Mouse (Mus musculus): ENCODE results near the gene Gna15. TPM values are rescaled to one million over a fixed set of nuclear protein-coding genes. Genes with fewer than 3 reads are reported as not detected.

The Gna15 gene
- total RNA-seq, 2 experiments from 2014 or later = 1.3 to 2.8 TPM

DNA sequence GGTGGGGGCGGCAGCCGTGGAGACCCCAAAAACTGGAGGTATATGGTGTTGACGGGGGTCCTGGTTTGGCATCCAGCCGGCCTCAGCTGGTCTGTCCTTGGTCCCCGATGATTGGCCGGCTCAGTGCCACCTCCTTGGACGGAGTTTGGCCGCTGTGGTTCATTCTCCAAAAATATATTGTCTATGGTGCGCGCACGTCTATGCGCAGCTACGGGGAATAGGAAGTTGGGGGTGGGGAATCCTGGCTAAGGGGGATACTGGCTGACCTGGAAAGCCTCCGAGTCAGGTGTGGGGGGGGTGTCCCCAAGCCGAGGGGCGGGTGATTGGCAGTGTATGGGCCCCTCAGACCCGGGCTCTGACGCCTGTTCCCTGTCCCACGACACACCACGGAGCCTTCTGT, 63.6 kb downstream of the Gna15 start:
- no peak for TF ChIP-seq CTCF (IDR thresholded peaks at IDR 0.05)
- peak in 1 of 2 experiments; percentile 13 for DNase-seq (ENCODE audit: extremely low spot score in 1 of 2, low spot score in 2 of 2)
- H3K4me3 ChIP-seq = no peak overlapping the region
- no peak overlapping the region for H3K27ac ChIP-seq
- intact Hi-C loops (cut with DNase I) = no loop called here

DNA sequence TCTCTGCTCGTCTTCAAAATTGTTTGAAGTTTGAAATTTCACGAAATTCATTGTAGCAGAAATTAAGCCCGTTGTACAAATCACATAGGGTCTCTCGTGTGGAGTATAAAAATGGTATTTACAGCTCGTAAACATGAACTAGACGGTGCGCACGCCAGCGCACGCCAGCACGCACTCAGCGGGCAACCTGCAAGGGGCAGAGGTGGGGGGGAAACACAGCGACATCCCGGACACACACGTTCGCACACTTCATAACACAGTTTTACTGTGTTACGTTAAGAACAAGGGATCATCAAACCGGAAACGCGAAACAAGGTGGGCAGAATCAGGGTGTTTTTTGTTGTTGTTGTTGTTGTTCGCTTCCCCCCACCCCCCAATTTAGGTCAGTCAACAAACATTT, 64.6 kb downstream of the Gna15 start:
- H3K4me3 ChIP-seq = no peak overlapping the region
- H3K27ac ChIP-seq = no peak overlapping the region
- DNase-seq (ENCODE audit: extremely low spot score in 1 of 2, low spot score in 2 of 2) = no peak
- intact Hi-C loops (cut with DNase I) = no loop called here
- TF ChIP-seq CTCF (IDR thresholded peaks at IDR 0.05) = no peak

DNA sequence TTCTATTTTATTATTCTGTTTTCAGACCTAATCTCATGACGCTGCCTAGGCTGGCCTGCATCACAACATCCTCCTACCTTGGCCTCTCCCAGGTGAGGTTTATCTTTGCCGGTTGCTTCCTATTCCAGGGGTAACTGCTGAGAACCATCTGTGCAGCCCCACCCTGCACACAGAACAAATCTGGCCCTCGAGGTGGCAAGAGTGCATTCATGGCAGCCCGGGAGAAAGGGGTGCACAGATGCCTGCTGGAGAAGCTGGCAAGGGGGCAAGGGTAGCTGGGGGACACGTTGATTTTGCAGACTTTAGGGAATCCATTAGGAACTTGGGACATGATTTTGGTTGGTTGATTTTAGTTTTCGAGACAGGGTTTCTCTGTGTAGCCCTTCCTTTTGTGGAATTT, 65.8 kb downstream of the Gna15 start:
- intact Hi-C loops (cut with DNase I) = no loop called here
- DNase-seq (ENCODE audit: extremely low spot score in 1 of 2, low spot score in 2 of 2) = peak in 1 of 2 experiments; percentile 11
- H3K27ac ChIP-seq = no peak overlapping the region
- no peak overlapping the region for H3K4me3 ChIP-seq
- no peak for TF ChIP-seq CTCF (IDR thresholded peaks at IDR 0.05)

DNA sequence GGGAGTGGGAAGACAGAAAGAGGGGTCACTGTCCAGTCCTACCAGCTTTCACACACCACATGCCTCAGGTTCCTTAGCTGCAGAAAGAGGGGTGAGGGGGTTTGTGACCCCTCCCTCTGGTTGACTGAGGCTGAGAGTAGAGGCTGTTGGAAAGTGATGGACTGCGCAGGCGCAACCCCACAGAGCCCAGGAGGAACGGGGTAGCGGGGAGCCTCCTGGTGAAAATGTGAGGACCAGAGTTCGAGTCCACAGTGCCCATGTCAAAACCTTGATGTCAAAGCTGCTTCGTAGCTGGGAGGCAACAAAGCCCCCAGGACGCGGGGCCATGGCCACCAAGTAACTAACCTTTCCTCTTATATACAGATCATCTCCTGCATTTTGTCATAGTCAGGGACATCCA, 66.4 kb downstream of the Gna15 start:
- intact Hi-C loops (cut with DNase I) = no loop called here
- H3K27ac ChIP-seq = no peak overlapping the region
- no peak for TF ChIP-seq CTCF (IDR thresholded peaks at IDR 0.05)
- DNase-seq (ENCODE audit: extremely low spot score in 1 of 2, low spot score in 2 of 2) = peak; percentile 13
- H3K4me3 ChIP-seq = no peak overlapping the region

DNA sequence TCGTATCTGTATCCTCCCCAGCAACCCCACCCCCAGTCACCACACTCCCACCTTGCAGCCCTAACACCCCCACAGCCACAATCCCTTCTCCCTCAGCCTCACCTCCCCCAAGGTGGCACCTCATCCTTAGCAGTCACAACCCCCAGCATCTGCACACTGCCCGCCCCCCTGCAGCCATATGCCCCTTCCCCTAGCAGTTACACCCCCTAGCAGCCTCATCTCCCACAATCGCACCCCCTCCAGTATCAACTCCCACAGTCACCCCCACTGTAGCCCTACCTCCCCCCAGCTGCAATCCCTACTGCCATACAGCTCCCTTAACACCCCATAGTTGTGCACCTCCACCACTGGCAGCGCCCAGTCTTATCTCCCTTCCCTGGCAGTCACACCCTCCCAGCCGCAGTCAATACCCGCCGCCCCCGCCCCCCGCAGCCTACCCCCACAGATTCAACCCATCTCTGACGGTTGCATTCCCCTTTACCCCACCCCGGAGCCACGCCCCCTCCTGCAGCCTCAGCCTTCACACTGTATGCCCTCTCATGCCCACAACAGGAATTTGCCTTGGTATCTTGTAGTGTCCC, 67.0 kb downstream of the Gna15 start:
- Histone ChIP-seq H3K27ac (no peak overlapping the region), H3K4me3 (no peak overlapping the region)
- intact Hi-C loops (cut with DNase I) = no loop called here
- DNase-seq (ENCODE audit: extremely low spot score in 1 of 2, low spot score in 2 of 2) = peak; percentile 9 to 10
- no peak for TF ChIP-seq CTCF (IDR thresholded peaks at IDR 0.05)

DNA sequence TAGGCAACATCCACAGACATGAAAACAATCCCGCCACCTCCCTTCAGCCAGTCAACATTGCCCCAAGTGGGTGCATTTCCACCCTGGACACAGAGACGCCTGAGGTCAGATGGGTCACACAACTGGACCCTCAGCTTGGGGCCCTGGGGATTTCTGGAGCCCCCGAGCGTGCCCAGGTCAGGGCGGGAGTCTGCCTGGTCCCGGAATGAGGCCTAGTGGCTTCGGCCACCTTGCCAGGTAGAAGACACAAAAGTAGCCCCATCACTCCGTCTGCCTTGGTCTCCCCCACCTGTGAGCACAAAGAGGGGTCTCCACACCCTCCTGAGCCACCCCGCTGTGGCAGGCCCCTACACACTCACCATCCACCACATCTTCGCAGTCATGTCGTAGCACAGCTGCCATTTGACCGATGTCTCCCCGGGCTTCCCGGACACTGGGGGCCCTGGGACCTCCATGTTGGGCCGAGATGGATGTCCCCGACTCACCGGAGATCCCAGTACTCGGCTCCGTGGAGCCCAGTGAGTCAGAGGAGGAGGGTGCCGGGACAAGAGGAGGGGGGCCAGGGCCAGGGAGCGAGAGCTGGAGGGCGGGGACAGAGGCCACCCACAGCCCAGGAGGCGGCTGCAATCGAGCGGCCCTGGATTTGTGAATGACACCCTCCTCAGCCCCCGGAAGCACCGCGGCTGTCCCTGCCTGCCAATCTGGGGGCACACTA, 68.7 kb downstream of the Gna15 start, which contains the start of gene Nfic:
Gene Nfic (minus strand): TSS at position 455 of the 715 bp plus-strand sequence.
- DNase-seq (ENCODE audit: extremely low spot score in 1 of 2, low spot score in 2 of 2) = peak; percentile 10
- no peak within 1 kb of the TSS for H3K4me3 ChIP-seq
- TF ChIP-seq CTCF (IDR thresholded peaks at IDR 0.05) = no peak
- H3K27ac ChIP-seq = no peak within 1 kb of the TSS
- intact Hi-C loops (cut with DNase I) = no loop called here

DNA sequence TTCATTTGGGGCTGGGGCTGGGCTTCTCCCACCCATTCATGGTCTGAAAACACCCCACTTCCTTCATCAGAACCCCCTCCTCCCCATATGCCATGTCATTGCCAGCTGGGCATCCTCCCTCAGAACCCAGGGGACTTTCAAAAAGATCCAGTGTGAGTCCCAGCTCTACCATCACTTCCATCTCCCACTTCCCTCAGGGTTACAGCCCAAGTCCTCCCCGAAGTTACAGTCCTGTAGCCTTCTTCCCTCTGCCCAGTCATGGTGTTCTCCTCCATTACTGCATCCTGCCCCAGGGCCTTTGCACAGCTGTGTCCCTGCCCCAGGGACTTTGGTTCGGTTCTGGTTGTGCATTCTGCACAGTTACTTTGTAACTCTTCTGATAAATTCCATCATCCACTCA, 69.9 kb downstream of the Gna15 start:
- intact Hi-C loops (cut with DNase I) = loop anchor here (5.0 kb wide), 1 partner anchor 257 kb away; no protein-coding TSS in a partner anchor
- no peak for TF ChIP-seq CTCF (IDR thresholded peaks at IDR 0.05)
- Histone ChIP-seq H3K27ac (no peak overlapping the region), H3K4me3 (no peak overlapping the region)
- DNase-seq (ENCODE audit: extremely low spot score in 1 of 2, low spot score in 2 of 2) = peak in 1 of 2 experiments; percentile 9

DNA sequence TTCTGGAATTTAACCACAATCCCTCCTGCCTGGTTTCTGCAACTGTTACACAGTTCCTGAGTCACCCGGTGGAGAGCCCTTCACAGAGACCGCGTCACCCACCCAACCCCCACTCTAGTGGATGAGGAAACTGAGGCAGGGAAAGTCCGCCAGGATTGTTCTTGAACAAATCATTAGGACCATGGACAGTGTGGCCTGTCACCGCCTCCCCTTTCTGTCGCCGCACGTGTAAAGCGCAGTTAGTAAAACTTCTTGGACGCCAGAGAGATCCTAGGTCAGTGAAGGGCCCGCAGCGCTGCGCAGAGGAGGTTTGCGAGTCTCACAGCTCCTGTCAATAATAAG, 71.1 kb downstream of the Gna15 start:
- TF ChIP-seq CTCF (IDR thresholded peaks at IDR 0.05) = no peak
- no peak for DNase-seq (ENCODE audit: extremely low spot score in 1 of 2, low spot score in 2 of 2)
- intact Hi-C loops (cut with DNase I) = loop anchor here (5.0 kb wide), 1 partner anchor 256 kb away; no protein-coding TSS in a partner anchor
- no peak overlapping the region for H3K4me3 ChIP-seq
- H3K27ac ChIP-seq = no peak overlapping the region

Small RNA genes lying within 50 kb of the gene (microRNA-seq; reads per million reads assigned to microRNA genes)
- 0 reads per million in 2 experiments for gene Gm25595

Other genes starting within 250 kb of the Gna15 start
- gene Tjp3, start 232.6 kb downstream of the Gna15 start, total RNA-seq (2021) = under 1 TPM; 0.26 to 0.45 TPM
- 100 to 1,000 TPM; 431 TPM for gene Pip5k1c, start 231.3 kb downstream of the Gna15 start, total RNA-seq (2021)
- gene Cactin, start 203.1 kb downstream of the Gna15 start, total RNA-seq (2021) = 10 to 100 TPM; 31.3 to 31.8 TPM
- gene Tbxa2r, start 195.5 kb downstream of the Gna15 start, total RNA-seq (2021) = under 1 TPM; 0.70 to 0.82 TPM
- 1 to 10 TPM; 1.7 to 2.1 TPM for gene Gipc3, start 181.0 kb downstream of the Gna15 start, total RNA-seq (2021)
- 10 to 100 TPM; 27.3 to 29.5 TPM for gene Hmg20b, start 173.7 kb downstream of the Gna15 start, total RNA-seq (2021)
- gene Mfsd12, start 166.7 kb downstream of the Gna15 start, total RNA-seq (2021) = 10 to 100 TPM; 38.2 to 40.2 TPM
- 1 to 10 TPM in 1 of 2 experiments, under 1 TPM in 1; 1.00 to 1.3 TPM for gene 4930404N11Rik, start 158.4 kb downstream of the Gna15 start, total RNA-seq (2021)
- gene Fzr1, start 145.7 kb downstream of the Gna15 start, total RNA-seq (2021) = 10 to 100 TPM; 69.1 to 70.6 TPM
- gene Dohh, start 139.8 kb downstream of the Gna15 start, total RNA-seq (2021) = 10 to 100 TPM; 87.1 to 95.1 TPM
- gene Gm48551, start 139.8 kb downstream of the Gna15 start, total RNA-seq (2021) = 1 to 10 TPM; 2.0 to 3.4 TPM
- 1 to 10 TPM; 5.1 to 7.1 TPM for gene Gm48552, start 135.2 kb downstream of the Gna15 start, total RNA-seq (2021)
- gene Smim24, start 131.2 kb downstream of the Gna15 start, total RNA-seq (2021) = 1 to 10 TPM; 1.3 to 1.4 TPM
- gene Nfic, start 68.6 kb downstream of the Gna15 start, total RNA-seq (2021) = 10 to 100 TPM; 93.4 to 94.9 TPM
- gene Celf5, start 41.5 kb downstream of the Gna15 start, total RNA-seq (2021) = 100 to 1,000 TPM; 284 to 288 TPM
- gene Ncln, start 27.8 kb downstream of the Gna15 start, total RNA-seq (2021) = 10 to 100 TPM; 78.3 to 80.8 TPM
- gene S1pr4, start 24.1 kb downstream of the Gna15 start, total RNA-seq (2021) = under 1 TPM; 0.56 to 0.70 TPM
- 100 to 1,000 TPM; 106 to 110 TPM for gene Gna11, start 21.0 kb upstream of the Gna15 start, total RNA-seq (2021)
- gene Aes, start 35.3 kb upstream of the Gna15 start, total RNA-seq (2021) = 100 to 1,000 TPM; 637 to 727 TPM
- gene Tle2, start 50.3 kb upstream of the Gna15 start, total RNA-seq (2021) = 10 to 100 TPM; 36.2 to 40.7 TPM
- gene Tle6, start 76.8 kb upstream of the Gna15 start, total RNA-seq (2021) = 10 to 100 TPM; 10.3 to 12.9 TPM
- gene BC025920, start 82.0 kb upstream of the Gna15 start, total RNA-seq (2021) = 1 to 10 TPM; 2.6 to 2.9 TPM
- gene Sirt6, start 103.6 kb upstream of the Gna15 start, total RNA-seq (2021) = 10 to 100 TPM; 26.8 to 28.6 TPM
- 10 to 100 TPM; 46.4 to 47.3 TPM for gene Ankrd24, start 104.3 kb upstream of the Gna15 start, total RNA-seq (2021)
- 1 to 10 TPM; 4.3 to 5.0 TPM for gene Gm10778, start 124.8 kb upstream of the Gna15 start, total RNA-seq (2021)
- 10 to 100 TPM in 1 of 2 experiments, 1 to 10 TPM in 1; 8.7 to 10.5 TPM for gene Zfp433, start 180.6 kb upstream of the Gna15 start, total RNA-seq (2021)
- 10 to 100 TPM; 10.5 to 11.3 TPM for gene Gm3055, start 246.9 kb upstream of the Gna15 start, total RNA-seq (2021)

Data from left cerebral cortex, adult 2 months (tissue).